Mouse (Mus musculus) megakaryocyte-erythroid progenitor cell, adult 5-6 weeks (primary cell): ENCODE measurements around the gene Fscn1. TPM values are rescaled to one million over a fixed set of nuclear protein-coding genes. Genes with fewer than 3 reads are reported as not detected.

Source experiments
- ATAC-seq: replicated peaks from 2 replicates; pipeline ENCODE4 v1.8.0; 2016; ENCODE audit warnings: mild to moderate bottlenecking, inconsistent platforms; ENCODE audit not compliant: severe bottlenecking, poor library complexity, low FRiP score, low TSS enrichment
- total RNA-seq, 2 experiments: library from RNA; stranded (forward) in 1 of 2; stranded (reverse) in 1 of 2; fragments of 200-1000, 215-1000 nt in 1 of 2; fragments of >200 nt in 1 of 2; fragmentation: Nextera tagmentation in 1 of 2; gene quantifications; 2 replicates each; pipeline ENCODE4 v1.2.3; 2014 to 2017

Gene Fscn1
- total RNA-seq, 2 experiments from 2014 or later, result not detected

GRCm38 (mm10) chr5:142932084-142932685 lies 28.0 kb upstream of the Fscn1 start:
- ATAC-seq, result peak; percentile 70

DNA sequence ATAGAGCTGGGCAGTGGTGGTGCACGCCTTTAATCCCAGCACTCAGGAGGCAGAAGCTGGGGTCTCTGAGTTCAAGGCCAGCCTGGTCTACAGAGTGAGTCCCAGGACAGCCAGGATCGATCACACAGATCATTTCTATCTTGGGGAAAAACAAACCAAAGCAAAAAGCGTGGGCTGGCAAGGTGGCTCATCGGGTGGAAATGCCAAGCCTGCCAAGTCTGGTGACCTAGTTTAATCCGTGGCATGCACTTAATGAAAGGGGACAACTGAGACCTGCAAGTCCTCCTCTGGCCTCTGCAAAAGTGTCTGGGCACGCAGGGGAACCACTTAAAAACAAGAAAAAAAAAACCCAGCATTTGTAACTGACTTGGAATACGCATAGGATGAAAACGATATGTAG lies 27.4 kb upstream of the Fscn1 start:
- no peak for ATAC-seq

DNA sequence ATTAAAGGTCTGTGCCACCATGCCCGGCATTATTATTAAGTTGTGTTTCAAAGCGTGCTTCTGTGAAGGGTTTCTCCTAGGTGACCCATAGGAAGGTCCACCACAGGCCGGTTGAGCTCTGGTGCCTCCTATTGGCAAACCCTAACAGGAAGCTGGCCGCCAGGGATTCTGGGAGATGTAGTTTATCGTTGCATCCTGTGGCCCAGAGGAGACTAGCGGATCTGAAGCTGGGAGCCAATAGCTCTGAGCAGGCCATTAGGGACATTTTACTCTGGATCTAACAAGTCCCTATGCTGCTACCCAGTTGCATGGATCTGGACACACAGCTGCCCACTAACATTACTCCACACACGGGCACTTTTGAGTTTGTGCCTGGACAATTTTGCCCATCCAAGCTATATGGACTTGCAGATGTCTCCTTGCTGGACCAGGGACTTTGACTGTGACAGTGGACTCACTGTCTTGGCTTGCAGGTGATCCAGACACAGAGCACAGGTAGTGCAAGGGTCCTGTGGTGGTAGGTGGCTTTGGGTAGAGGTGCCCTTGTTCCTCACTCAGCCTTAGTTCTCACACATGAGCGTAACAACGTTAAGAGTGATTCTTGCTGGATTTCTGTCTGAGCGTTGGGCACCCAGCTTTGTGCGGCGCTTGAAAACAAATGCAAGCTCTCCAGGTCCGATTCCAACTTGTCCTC lies 24.4 kb upstream of the Fscn1 start:
- ATAC-seq, result peak; percentile 36; the same call in 1 of the 2 replicates

DNA sequence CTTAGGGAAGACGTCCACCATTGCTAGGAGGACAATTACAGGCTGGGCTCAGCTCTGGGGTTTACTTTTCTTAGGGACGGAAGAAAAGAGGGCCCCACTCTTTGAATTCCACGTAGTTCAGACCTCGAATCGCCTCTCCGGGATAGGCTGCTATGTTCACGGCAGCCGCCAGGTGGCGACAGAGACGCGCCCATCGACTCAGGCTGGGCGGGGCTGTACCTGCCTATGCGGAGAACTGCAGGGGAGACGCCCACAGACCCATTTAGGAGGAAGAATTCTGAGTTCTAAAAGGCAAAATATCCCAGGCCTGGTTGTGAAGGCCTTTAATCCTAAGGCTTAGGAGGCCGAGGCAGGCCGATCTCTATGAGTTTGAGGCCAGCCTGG lies 23.8 kb upstream of the Fscn1 start:
- ATAC-seq, result peak; percentile 53

- peak; percentile 75 for ATAC-seq
Observed at GRCm38 (mm10) chr5:142937956-142938727, 22.0 kb upstream of the Fscn1 start.

DNA sequence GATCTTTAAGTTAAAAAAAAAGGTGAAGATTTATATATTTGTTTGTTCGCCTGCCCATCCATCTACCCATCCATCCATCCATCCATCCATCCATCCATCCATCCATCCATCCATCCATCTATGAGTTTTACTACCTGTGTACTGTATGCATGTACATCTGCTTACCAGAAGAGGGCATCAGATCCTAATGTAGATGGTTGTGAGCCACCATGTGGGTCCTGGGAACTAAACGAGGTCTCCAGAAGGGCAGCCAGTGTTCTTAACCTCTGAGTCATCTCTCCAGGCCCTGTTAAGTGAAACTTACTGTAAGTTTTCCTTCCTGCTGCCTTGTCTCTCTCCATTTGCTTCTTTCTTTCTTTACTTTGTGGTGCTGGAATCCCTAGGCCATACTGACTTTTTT lies 19.8 kb upstream of the Fscn1 start:
- no peak for ATAC-seq

GRCm38 (mm10) chr5:142944979-142945682 lies 15.0 kb upstream of the Fscn1 start:
- ATAC-seq, result 0 out of 2 replicates have a peak, but pooled peaks have one; percentile 24

DNA sequence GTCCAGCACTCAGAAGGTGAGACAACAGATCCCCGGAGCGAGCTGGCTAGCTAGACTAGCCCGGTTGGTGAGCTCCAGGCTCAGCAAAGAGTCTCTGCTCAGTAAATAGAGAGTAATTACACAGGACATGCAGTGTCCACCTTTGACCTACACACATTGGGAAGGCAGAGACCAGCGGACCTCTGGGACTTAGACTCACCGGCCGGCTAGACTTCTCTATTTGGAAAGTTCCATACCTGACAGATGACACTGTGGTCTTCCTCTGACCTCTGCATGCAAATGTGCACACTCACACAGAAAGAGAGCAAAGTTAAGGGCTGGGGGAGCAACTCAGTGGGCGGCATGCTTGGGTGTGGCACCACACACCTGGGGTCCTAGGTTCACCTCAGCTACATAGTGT lies 12.7 kb upstream of the Fscn1 start:
- no peak for ATAC-seq

DNA sequence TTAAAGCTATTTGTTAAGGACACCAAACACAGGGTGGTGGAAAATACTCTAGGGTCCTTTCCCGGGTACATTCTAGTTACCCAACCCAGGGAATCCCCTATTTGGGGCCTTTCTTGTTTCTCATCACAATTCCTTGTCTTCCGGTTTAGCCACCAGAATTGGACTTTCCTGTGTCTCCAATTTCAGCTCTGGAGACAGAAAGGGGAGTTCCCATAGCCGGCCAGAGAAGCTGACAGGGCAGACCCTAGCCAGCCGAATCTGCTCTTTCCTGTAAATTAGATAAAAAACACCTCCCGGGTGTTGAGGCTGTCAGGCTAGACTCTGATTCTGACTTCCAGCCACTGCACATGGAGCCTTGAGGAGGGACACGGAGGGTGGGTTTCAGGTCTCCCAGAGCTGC lies 10.6 kb upstream of the Fscn1 start:
- ATAC-seq, result no peak

- ATAC-seq, result no peak
Observed at GRCm38 (mm10) chr5:142950405-142950804, 9.7 kb upstream of the Fscn1 start.

DNA sequence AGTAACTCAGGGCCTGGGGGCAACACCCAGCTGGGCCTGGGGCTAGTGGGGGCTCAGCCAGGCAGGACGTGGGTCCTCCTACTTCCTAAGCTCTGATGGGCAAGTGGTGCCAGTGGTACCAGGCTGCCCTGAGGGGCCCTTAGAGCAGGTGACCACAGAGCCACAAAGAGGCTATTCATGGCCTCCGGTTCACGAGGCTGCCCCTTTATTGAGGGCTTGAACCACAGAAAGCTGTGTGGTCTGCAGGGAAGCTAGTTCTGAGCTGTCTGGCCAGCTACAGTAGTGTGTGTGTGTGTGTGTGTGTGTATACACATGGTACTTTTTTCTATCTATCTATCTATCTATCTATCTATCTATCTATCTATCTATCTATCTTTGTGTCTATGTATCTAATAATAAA lies 6.5 kb upstream of the Fscn1 start:
- ATAC-seq, result no peak

DNA sequence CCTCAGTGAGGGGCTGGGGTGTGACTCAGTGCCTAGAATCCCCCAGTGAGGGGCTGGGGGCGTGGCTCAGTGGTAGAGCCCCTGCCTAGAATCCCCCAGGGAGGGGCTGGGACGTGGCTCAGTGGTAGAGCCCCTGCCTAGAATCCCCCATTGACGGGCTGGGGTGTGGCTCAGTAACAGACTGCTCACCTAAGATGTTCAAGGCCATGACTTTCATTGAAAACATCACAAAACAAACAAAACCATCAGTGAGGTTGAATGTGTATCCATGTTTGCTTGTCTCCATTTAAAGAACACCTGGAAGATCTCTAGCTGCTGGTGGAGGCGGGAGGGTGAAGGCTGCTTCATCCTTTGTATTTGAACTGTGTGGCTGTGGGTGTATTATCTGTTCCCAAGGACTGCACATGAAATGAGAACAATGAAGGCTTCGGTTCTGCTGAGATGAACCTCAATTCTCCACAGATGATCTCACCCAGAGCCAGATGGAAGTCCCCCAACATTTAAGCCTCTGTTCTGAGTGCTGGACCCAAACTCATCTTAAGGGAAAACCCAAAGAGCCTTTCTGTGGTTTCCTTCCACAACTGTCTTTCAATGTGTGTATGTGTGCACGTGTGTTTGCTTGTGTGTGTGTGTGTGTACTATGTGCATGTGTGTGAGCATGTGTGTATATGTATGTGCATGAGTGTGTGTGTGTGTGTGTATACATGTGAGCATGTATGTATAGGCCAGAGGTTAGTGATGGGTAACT lies 3.0 kb upstream of the Fscn1 start:
- no peak for ATAC-seq

- ATAC-seq, result no peak
Observed at GRCm38 (mm10) chr5:142958464-142958863, 1.7 kb upstream of the Fscn1 start.

DNA sequence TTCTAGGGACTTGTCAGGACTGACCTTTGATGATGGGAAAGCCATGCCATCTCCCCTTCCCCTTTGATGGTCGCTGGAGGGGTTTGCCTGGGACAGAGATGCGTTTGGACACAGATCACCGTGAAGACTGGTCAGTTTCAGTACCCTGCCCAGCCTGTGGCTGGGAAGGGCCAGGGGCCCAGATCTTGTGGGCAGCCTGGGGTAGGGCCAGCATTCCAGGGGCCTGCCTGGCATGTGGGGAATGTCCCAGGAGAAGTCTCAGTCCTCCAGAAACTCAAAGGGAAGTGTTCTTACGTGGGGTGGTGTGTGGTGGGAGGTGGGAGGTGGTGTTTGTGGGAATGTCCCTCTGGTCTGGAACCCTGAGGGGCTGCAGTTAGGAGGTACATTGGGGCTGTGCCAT lies 987 bp upstream of the Fscn1 start:
- ATAC-seq, result no peak

- ATAC-seq, result no peak
Observed at GRCm38 (mm10) chr5:142960775-142961271, 680 bp downstream of the Fscn1 start.

GRCm38 (mm10) chr5:142961398-142961880 lies 1.3 kb downstream of the Fscn1 start:
- no peak for ATAC-seq

DNA sequence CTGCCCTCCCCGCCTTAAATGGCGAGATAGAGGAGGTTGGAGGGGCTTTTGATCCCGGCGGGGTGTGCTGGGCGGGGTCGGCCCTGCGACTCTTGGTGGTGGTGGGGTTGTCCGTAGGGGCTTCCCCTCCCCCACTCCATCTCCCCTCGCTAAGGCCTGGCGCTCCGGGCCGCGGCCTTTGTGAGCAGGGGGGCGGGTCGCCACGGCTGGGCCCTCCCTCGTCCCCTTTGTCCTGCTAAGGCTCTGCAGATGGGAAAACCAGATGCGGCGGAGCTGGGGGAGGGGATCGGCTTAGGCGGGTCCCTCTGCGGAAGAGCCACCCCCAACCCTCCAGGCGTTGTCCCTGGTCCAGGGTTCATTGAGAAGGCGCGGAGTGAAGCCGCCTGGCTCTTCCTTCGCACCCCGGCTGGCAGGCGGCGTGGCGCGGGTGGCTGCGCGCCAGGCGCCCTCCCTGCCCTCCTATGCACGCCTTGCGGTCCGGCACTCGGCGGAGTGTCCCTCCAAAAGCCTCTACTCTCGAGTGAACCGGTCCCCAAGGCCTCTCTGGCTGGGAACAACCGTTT lies 1.8 kb downstream of the Fscn1 start:
- ATAC-seq, result no peak

DNA sequence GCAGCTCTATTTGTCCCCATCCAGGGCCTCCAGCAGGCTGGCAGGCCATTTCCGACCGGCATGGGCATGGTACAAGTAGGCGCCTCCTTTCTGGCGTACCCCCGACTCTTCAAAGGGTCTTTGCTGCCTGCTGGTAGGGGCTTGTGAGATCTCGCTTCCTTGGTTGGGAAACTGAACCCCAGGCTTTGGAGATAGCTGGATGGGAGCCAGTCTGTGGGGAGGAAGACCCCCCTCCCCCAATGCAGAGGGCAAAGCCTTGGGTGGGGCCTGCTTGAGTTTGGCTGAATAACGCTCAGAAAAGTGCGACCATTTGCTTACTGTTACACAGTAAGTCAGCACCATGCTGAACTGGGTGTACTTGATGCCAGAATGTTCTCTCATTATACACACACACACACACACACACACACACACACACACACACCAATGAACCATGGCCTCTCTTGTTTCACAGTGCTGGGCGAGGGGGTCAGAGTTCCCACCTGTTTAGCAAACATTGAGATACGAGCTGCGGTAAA lies 2.4 kb downstream of the Fscn1 start:
- ATAC-seq, result no peak
